ENCODE assay signal across 8 mouse cellular contexts in genomic region chr2:32981281-32981680, GRCm38 (mm10). TPM values are rescaled to one million over a fixed set of nuclear protein-coding genes. Genes with fewer than 3 reads are reported as not detected.
DNase-seq lines count a peak whose midpoint lies in the region; ATAC-seq lines count a peak whose summit lies in the region.

No protein-coding gene starts in this region.

- peak; percentile 36 for ATAC-seq in forebrain, embryonic 13.5 days
- ATAC-seq in limb, embryonic 15.5 days (ENCODE audit: insufficient number of reproducible peaks, low FRiP score, low TSS enrichment, low read depth): no peak
- ATAC-seq in neural tube, embryonic 13.5 days (ENCODE audit: low read depth): peak; percentile 54

- H3K4me3 ChIP-seq in forebrain, embryonic 13.5 days: peak overlapping the region; percentile 68
- H3K4me3 ChIP-seq in limb, embryonic 15.5 days: peak overlapping the region; percentile 82
- H3K4me3 ChIP-seq in neural tube, embryonic 13.5 days: peak overlapping the region; percentile 88

- H3K9ac ChIP-seq in forebrain, embryonic 13.5 days: peak overlapping the region; percentile 91
- H3K9ac ChIP-seq in limb, embryonic 15.5 days: peak overlapping the region; percentile 90
- H3K9ac ChIP-seq in neural tube, embryonic 13.5 days: peak overlapping the region; percentile 92

- H3K27me3 ChIP-seq in forebrain, embryonic 13.5 days: peaks cover 7% of the 10 kb centered on the region
- no peaks in the 10 kb centered on the region for H3K27me3 ChIP-seq in limb, embryonic 15.5 days
- no peaks in the 10 kb centered on the region for H3K27me3 ChIP-seq in neural tube, embryonic 13.5 days

- WGBS in forebrain, embryonic 13.5 days: 2% methylated on average over 23 of the region's 23 CpGs
- WGBS in limb, embryonic 15.5 days: 2% methylated on average over 23 of the region's 23 CpGs
- 3% methylated on average over 23 of the region's 23 CpGs for WGBS in neural tube, embryonic 13.5 days

- DNase-seq in adrenal gland, adult (ENCODE audit: inconsistent age in 2 of 2, low spot score in 1 of 2): peak; percentile 58 to 82
- DNase-seq in adrenal gland, adult 8-10 months: no peak
- DNase-seq in right cerebral cortex, postnatal 4 days: peak; percentile 40
- DNase-seq in right cerebral cortex, postnatal 36 days (ENCODE audit: low spot score in 2 of 2): no peak
- no peak for DNase-seq in frontal cortex, postnatal 36 days (ENCODE audit: low spot score in 2 of 2)

- H3K36me3 ChIP-seq in forebrain, embryonic 13.5 days (ENCODE audit: poor library complexity, severe bottlenecking): peaks cover 3% of the 10 kb centered on the region; the same call in 1 of the 2 replicates
- peaks cover 4% of the 10 kb centered on the region for H3K36me3 ChIP-seq in limb, embryonic 15.5 days
- peaks cover 3% of the 10 kb centered on the region for H3K36me3 ChIP-seq in neural tube, embryonic 13.5 days

- peak overlapping the region; percentile 100 for H3K4me2 ChIP-seq in forebrain, embryonic 13.5 days
- H3K4me2 ChIP-seq in limb, embryonic 15.5 days: peak overlapping the region; percentile 99
- peak overlapping the region; percentile 99 for H3K4me2 ChIP-seq in neural tube, embryonic 13.5 days

- no peaks in the 10 kb centered on the region for H3K9me3 ChIP-seq in forebrain, embryonic 13.5 days (replicated peaks)
- H3K9me3 ChIP-seq in limb, embryonic 15.5 days: no peaks in the 10 kb centered on the region
- no peaks in the 10 kb centered on the region for H3K9me3 ChIP-seq in neural tube, embryonic 13.5 days

- H3K27ac ChIP-seq in forebrain, embryonic 13.5 days: 0 out of 2 replicates have a peak overlapping the region, but pooled peaks have one; percentile 5
- H3K27ac ChIP-seq in limb, embryonic 15.5 days: peak overlapping the region; percentile 69; the same call in 1 of the 2 replicates
- H3K27ac ChIP-seq in neural tube, embryonic 13.5 days (replicated peaks): peak overlapping the region; percentile 81

- peaks cover 19% of the 10 kb centered on the region for H3K4me1 ChIP-seq in forebrain, embryonic 13.5 days
- peaks cover 19% of the 10 kb centered on the region for H3K4me1 ChIP-seq in limb, embryonic 15.5 days
- H3K4me1 ChIP-seq in neural tube, embryonic 13.5 days (replicated peaks): peaks cover 25% of the 10 kb centered on the region

RNA-seq across cellular contexts. Expression of gene Slc2a8, which starts 0.6 kb away (rescaled TPM):
- total RNA-seq in adrenal gland, adult 8-10 months (2022): 10 to 100 TPM; 19.8 to 28.5 (median 24.4) TPM
- 15.4 and 18.3 TPM in 2 replicates for polyA plus RNA-seq in forebrain, embryonic 13.5 days (2015; fragmentation: Nextera tagmentation; extraction: Ambion mirVana)
- polyA plus RNA-seq in limb, embryonic 15.5 days (2015; fragmentation: Nextera tagmentation; extraction: Ambion mirVana): 22.1 and 22.4 TPM in 2 replicates
- 23.4 and 26.4 TPM in 2 replicates for polyA plus RNA-seq in neural tube, embryonic 13.5 days (2015; fragmentation: Nextera tagmentation; extraction: Ambion mirVana)

RNA-seq across cellular contexts. Expression of gene Lrsam1, which starts 19.9 kb away (rescaled TPM):
- total RNA-seq in adrenal gland, adult 8-10 months (2022): 10 to 100 TPM; 23.3 to 38.9 (median 28.5) TPM
- 14.8 and 15.5 TPM in 2 replicates for polyA plus RNA-seq in forebrain, embryonic 13.5 days (2015; fragmentation: Nextera tagmentation; extraction: Ambion mirVana)
- 11.3 and 12.0 TPM in 2 replicates for polyA plus RNA-seq in limb, embryonic 15.5 days (2015; fragmentation: Nextera tagmentation; extraction: Ambion mirVana)
- 23.9 and 27.3 TPM in 2 replicates for polyA plus RNA-seq in neural tube, embryonic 13.5 days (2015; fragmentation: Nextera tagmentation; extraction: Ambion mirVana)

RNA-seq across cellular contexts. Expression of gene Rpl12, which starts 19.9 kb away (rescaled TPM):
- 100 to 1,000 TPM; 137 to 206 (median 196) TPM for total RNA-seq in adrenal gland, adult 8-10 months (2022)
- polyA plus RNA-seq in forebrain, embryonic 13.5 days (2015; fragmentation: Nextera tagmentation; extraction: Ambion mirVana): 111 and 118 TPM in 2 replicates
- polyA plus RNA-seq in limb, embryonic 15.5 days (2015; fragmentation: Nextera tagmentation; extraction: Ambion mirVana): 154 and 176 TPM in 2 replicates
- 102 and 106 TPM in 2 replicates for polyA plus RNA-seq in neural tube, embryonic 13.5 days (2015; fragmentation: Nextera tagmentation; extraction: Ambion mirVana)

Comparison
In these comparisons a context has a peak if more than half of its experiments do, and no peak if none do; other contexts are left out.
1. DNase-seq: peak in adrenal gland, adult (2 of 2) and right cerebral cortex, postnatal 4 days (single experiment); none in adrenal gland, adult 8-10 months (single experiment), right cerebral cortex, postnatal 36 days (0 of 2) and frontal cortex, postnatal 36 days (0 of 2).
2. H3K27ac ChIP-seq: peak in every context shown above with its lines; median percentile 81 in neural tube, embryonic 13.5 days; 69 in limb, embryonic 15.5 days; 5 in forebrain, embryonic 13.5 days.
3. Peak in every context shown above with its lines, with median percentiles within 50 percentile points of each other: H3K4me2 ChIP-seq, H3K4me3 ChIP-seq and H3K9ac ChIP-seq.